Mouse (Mus musculus) midbrain, postnatal 0 days (tissue): ENCODE measurements around the gene Elof1. TPM values are rescaled to one million over a fixed set of nuclear protein-coding genes. Genes with fewer than 3 reads are reported as not detected.

ENCODE experiments used
- ATAC-seq: fragments of 200-750 bp; cut with Nextera tagmentation; 2 replicates; pipeline ENCODE4 v1.8.0; 2017; ENCODE audit warnings: moderate number of reproducible peaks, mild to moderate bottlenecking, moderate TSS enrichment, moderate library complexity; ENCODE audit not compliant: low FRiP score
- DNase-seq: peaks from one replicate; pipeline ENCODE4 v3.0.0-alpha.2; 2015; ENCODE audit warnings: low spot score
- H3K27ac ChIP-seq: fragments of 300-500 bp; sonication (generic); 2 replicates; pipeline ENCODE4 v1.5.1; 2014; ENCODE audit warnings: low read depth, mild to moderate bottlenecking, low read length, mixed read lengths
- H3K27me3 ChIP-seq: fragments of 300-500 bp; sonication (generic); 2 replicates; pipeline ENCODE4 v1.6.1; 2014; ENCODE audit warnings: low read length, control low read depth, mixed read lengths; ENCODE audit not compliant: insufficient read depth
- H3K36me3 ChIP-seq: fragments of 300-500 bp; sonication (generic); 2 replicates; pipeline ENCODE4 v1.6.1; 2014; ENCODE audit warnings: low read length, control low read depth, mixed read lengths; ENCODE audit not compliant: insufficient read depth
- H3K4me1 ChIP-seq: fragments of 300-500 bp; sonication (generic); 2 replicates; pipeline ENCODE4 v1.6.1; 2014; ENCODE audit warnings: mild to moderate bottlenecking, control low read depth, antibody characterized with exemption, low read length, mixed read lengths; ENCODE audit not compliant: insufficient read depth
- H3K4me2 ChIP-seq: fragments of 300-500 bp; sonication (generic); 2 replicates; pipeline ENCODE4 v1.6.1; 2014; ENCODE audit warnings: low read depth, mild to moderate bottlenecking, low read length, mixed read lengths; ENCODE audit not compliant: poor library complexity, severe bottlenecking
- H3K4me3 ChIP-seq: fragments of 300-500 bp; sonication (generic); 2 replicates; pipeline ENCODE4 v1.5.1; 2014; ENCODE audit warnings: low read depth, mild to moderate bottlenecking, low read length, moderate library complexity
- H3K9ac ChIP-seq: fragments of 300-500 bp; sonication (generic); replicated peaks from 2 replicates; pipeline ENCODE4 v1.6.1; 2014; ENCODE audit warnings: mild to moderate bottlenecking, low read length, moderate library complexity, mixed read lengths; ENCODE audit not compliant: poor library complexity, severe bottlenecking
- H3K9me3 ChIP-seq: fragments of 300-500 bp; sonication (generic); 2 replicates; pipeline ENCODE4 v1.6.1; 2016; ENCODE audit warnings: low read length, control low read depth
- CTCF ChIP-seq: IDR thresholded peaks from 2 replicates; pipeline ENCODE4 v1.5.1; 2016; ENCODE audit warnings: antibody characterized with exemption, mild to moderate bottlenecking
- WGBS: fragments of 180-500 bp; shearing (Covaris S2); extraction: QIAGEN DNeasy Blood & Tissue Kit; methylation state at CpG from one replicate; pipeline ENCODE4 v1.1.7; 2014; 5-methylcytosine and 5-hydroxymethylcytosine counted together
- polyA plus RNA-seq: library from polyadenylated mRNA; unstranded; fragments of >200 nt; fragmentation: Nextera tagmentation; extraction: Ambion mirVana; gene quantifications from 2 replicates; pipeline ENCODE4 v1.2.1, GENCODE M21; 2015
- total RNA-seq: library from RNA; depleted of rRNA; stranded (reverse); fragments of >200 nt; gene quantifications from 2 replicates; pipeline ENCODE4 v1.2.3, GENCODE M21; 2014

Elof1 gene
- total and polyA plus RNA-seq, 2 experiments from 2014 or later = 129 to 161 TPM

- Histone ChIP-seq H3K9me3 (no peaks in the 10 kb centered on the region), H3K27me3 (peaks cover 22% of the 10 kb centered on the region), H3K4me3 (no peak overlapping the region), H3K4me2 (no peak overlapping the region), H3K27ac (no peak overlapping the region), H3K4me1 (no peaks in the 10 kb centered on the region), H3K9ac (no peak overlapping the region), H3K36me3 (no peaks in the 10 kb centered on the region)
- TF ChIP-seq CTCF = no peak
- ATAC-seq = no peak
- no peak for DNase-seq
- whole genome bisulfite sequencing = 89% methylated on average over 7 of the region's 7 CpGs
These were observed 17.4 kb upstream of the Elof1 start for GRCm38 (mm10) chr9:22134246-22134890.

GRCm38 (mm10) chr9:22132220-22132619 is 15.2 kb upstream of the Elof1 start:
- TF ChIP-seq CTCF = no peak

GRCm38 (mm10) chr9:22131226-22131981 is 14.4 kb upstream of the Elof1 start:
- peak overlapping the region; percentile 10 for H3K4me3 ChIP-seq
- ATAC-seq (no peak), DNase-seq (no peak)

More at GRCm38 (mm10) chr9:22132220-22132619, 15.2 kb upstream of the Elof1 start:
- H3K9ac ChIP-seq = no peak overlapping the region
- H3K27me3 ChIP-seq = peaks cover 22% of the 10 kb centered on the region
- no peak for DNase-seq
- H3K4me1 ChIP-seq = no peaks in the 10 kb centered on the region
- H3K4me3 ChIP-seq = peak overlapping the region; percentile 10; the same call in 1 of the 2 replicates
- peak overlapping the region; percentile 26 for H3K4me2 ChIP-seq
- 58% methylated on average over 11 of the region's 11 CpGs for WGBS
- H3K9me3 ChIP-seq = no peaks in the 10 kb centered on the region
- ATAC-seq = no peak
- no peaks in the 10 kb centered on the region for H3K36me3 ChIP-seq
- H3K27ac ChIP-seq = no peak overlapping the region

GRCm38 (mm10) chr9:22125246-22126027 is 8.5 kb upstream of the Elof1 start:
- 87% methylated on average over 15 of the region's 15 CpGs for WGBS

More at GRCm38 (mm10) chr9:22131226-22131981, 14.4 kb upstream of the Elof1 start:
- 2% methylated on average over 32 of the region's 35 CpGs for WGBS
- Histone ChIP-seq H3K9ac (no peak overlapping the region), H3K9me3 (no peaks in the 10 kb centered on the region), H3K27me3 (peaks cover 22% of the 10 kb centered on the region), H3K4me2 (peak overlapping the region; percentile 26), H3K27ac (no peak overlapping the region), H3K36me3 (no peaks in the 10 kb centered on the region), H3K4me1 (no peaks in the 10 kb centered on the region)
- no peak for TF ChIP-seq CTCF

GRCm38 (mm10) chr9:22124169-22124568 is 7.2 kb upstream of the Elof1 start:
- H3K4me1 ChIP-seq = no peaks in the 10 kb centered on the region
- ATAC-seq = no peak
- H3K4me2 ChIP-seq = no peak overlapping the region
- TF ChIP-seq CTCF = no peak
- DNase-seq = no peak
- no peak overlapping the region for H3K4me3 ChIP-seq
- no peaks in the 10 kb centered on the region for H3K36me3 ChIP-seq
- no peaks in the 10 kb centered on the region for H3K9me3 ChIP-seq
- no peak overlapping the region for H3K27ac ChIP-seq
- H3K9ac ChIP-seq = no peak overlapping the region
- 80% methylated on average over 3 of the region's 3 CpGs for WGBS
- no peaks in the 10 kb centered on the region for H3K27me3 ChIP-seq

More at GRCm38 (mm10) chr9:22125246-22126027, 8.5 kb upstream of the Elof1 start:
- no peak overlapping the region for H3K4me3 ChIP-seq
- no peaks in the 10 kb centered on the region for H3K9me3 ChIP-seq
- no peak for TF ChIP-seq CTCF
- no peaks in the 10 kb centered on the region for H3K36me3 ChIP-seq
- no peak overlapping the region for H3K4me2 ChIP-seq
- no peak overlapping the region for H3K27ac ChIP-seq
- peaks cover 1% of the 10 kb centered on the region; the same call in 1 of the 2 replicates for H3K27me3 ChIP-seq
- no peaks in the 10 kb centered on the region for H3K4me1 ChIP-seq
- no peak overlapping the region for H3K9ac ChIP-seq
- DNase-seq (no peak), ATAC-seq (no peak)
